Mouse (Mus musculus): ENCODE data around the gene Hormad2. TPM values are rescaled to one million over a fixed set of nuclear protein-coding genes. Genes with fewer than 3 reads are reported as not detected.

Hormad2 gene
- polyA plus RNA-seq, 1 experiment: 0.09 TPM

- 66% methylated on average over 4 of the region's 4 CpGs for WGBS
- no peak for DNase-seq (ENCODE audit: low read depth, low spot score)
Observed at GRCm38 (mm10) chr11:4366389-4366788, 74.5 kb downstream of the Hormad2 start.

- WGBS: 24% methylated on average over 5 of the region's 5 CpGs
- no peak for DNase-seq (ENCODE audit: low read depth, low spot score)
Observed at GRCm38 (mm10) chr11:4355430-4355829, 85.5 kb downstream of the Hormad2 start.

GRCm38 (mm10) chr11:4352637-4353036 is 88.3 kb downstream of the Hormad2 start:
- 75% methylated on average over 3 of the region's 3 CpGs for WGBS
- no peak for DNase-seq (ENCODE audit: low read depth, low spot score)

GRCm38 (mm10) chr11:4343926-4344325 is 97.0 kb downstream of the Hormad2 start:
- no peak for DNase-seq (ENCODE audit: low read depth, low spot score)
- 74% methylated on average over 4 of the region's 4 CpGs for WGBS

- 82% methylated on average over 7 of the region's 7 CpGs for WGBS
- no peak for DNase-seq (ENCODE audit: low read depth, low spot score)
Observed at GRCm38 (mm10) chr11:4342027-4342426, 98.9 kb downstream of the Hormad2 start.

- DNase-seq (ENCODE audit: low read depth, low spot score): no peak
- 44% methylated on average over 9 of the region's 9 CpGs for WGBS
Observed at GRCm38 (mm10) chr11:4340109-4340779, 100.7 kb downstream of the Hormad2 start.

- DNase-seq (ENCODE audit: low read depth, low spot score): no peak
- WGBS: 98% methylated on average over 1 of the region's 1 CpGs
Observed at GRCm38 (mm10) chr11:4339275-4339674, 101.6 kb downstream of the Hormad2 start.

GRCm38 (mm10) chr11:4336693-4337283 is 104.1 kb downstream of the Hormad2 start:
- 51% methylated on average over 8 of the region's 8 CpGs for WGBS
- no peak for DNase-seq (ENCODE audit: low read depth, low spot score)

- WGBS: 18% methylated on average over 10 of the region's 10 CpGs
- DNase-seq (ENCODE audit: low read depth, low spot score): no peak
Observed at GRCm38 (mm10) chr11:4335810-4336692, 104.9 kb downstream of the Hormad2 start.

- WGBS: 25% methylated on average over 2 of the region's 2 CpGs
- no peak for DNase-seq (ENCODE audit: low read depth, low spot score)
Observed at GRCm38 (mm10) chr11:4332961-4333360, 107.9 kb downstream of the Hormad2 start.

GRCm38 (mm10) chr11:4328188-4328587 is 112.7 kb downstream of the Hormad2 start:
- DNase-seq (ENCODE audit: low read depth, low spot score): no peak
- 72% methylated on average over 3 of the region's 3 CpGs for WGBS

GRCm38 (mm10) chr11:4323481-4323880 is 117.4 kb downstream of the Hormad2 start:
- DNase-seq (ENCODE audit: low read depth, low spot score): no peak
- WGBS: 69% methylated on average over 11 of the region's 11 CpGs

GRCm38 (mm10) chr11:4322943-4323342 is 118.0 kb downstream of the Hormad2 start:
- 68% methylated on average over 6 of the region's 6 CpGs for WGBS

GRCm38 (mm10) chr11:4320876-4321275 is 120.0 kb downstream of the Hormad2 start:
- 88% methylated on average over 4 of the region's 4 CpGs for WGBS
- DNase-seq (ENCODE audit: low read depth, low spot score): no peak

More at GRCm38 (mm10) chr11:4322943-4323342, 118.0 kb downstream of the Hormad2 start:
- no peak for DNase-seq (ENCODE audit: low read depth, low spot score)

GRCm38 (mm10) chr11:4319212-4319955 is 121.5 kb downstream of the Hormad2 start:
- DNase-seq (ENCODE audit: low read depth, low spot score): no peak
- 86% methylated on average over 14 of the region's 14 CpGs for WGBS

- 14% methylated on average over 3 of the region's 3 CpGs for WGBS
- DNase-seq (ENCODE audit: low read depth, low spot score): no peak
Observed at GRCm38 (mm10) chr11:4318011-4318410, 122.9 kb downstream of the Hormad2 start.

- DNase-seq (ENCODE audit: low read depth, low spot score): no peak
Observed at GRCm38 (mm10) chr11:4317287-4317686, 123.6 kb downstream of the Hormad2 start.

GRCm38 (mm10) chr11:4312180-4312579 is 128.7 kb downstream of the Hormad2 start:
- 88% methylated on average over 4 of the region's 4 CpGs for WGBS

More at GRCm38 (mm10) chr11:4317287-4317686, 123.6 kb downstream of the Hormad2 start:
- 56% methylated on average over 5 of the region's 5 CpGs for WGBS

GRCm38 (mm10) chr11:4310324-4310723 is 130.6 kb downstream of the Hormad2 start:
- no peak for DNase-seq (ENCODE audit: low read depth, low spot score)
- 85% methylated on average over 4 of the region's 4 CpGs for WGBS

More at GRCm38 (mm10) chr11:4312180-4312579, 128.7 kb downstream of the Hormad2 start:
- no peak for DNase-seq (ENCODE audit: low read depth, low spot score)

- 86% methylated on average over 4 of the region's 4 CpGs for WGBS
- no peak for DNase-seq (ENCODE audit: low read depth, low spot score)
Observed at GRCm38 (mm10) chr11:4309613-4310012, 131.3 kb downstream of the Hormad2 start.
